Mouse (Mus musculus): Measurements from ENCODE around the gene Vps13d.

GRCm38 (mm10) chr4:145203305-145203704 is 8.5 kb upstream of the Vps13d start:
- TF ChIP-seq CTCF (IDR thresholded peaks at IDR 0.05; ENCODE audit: control insufficient read depth, insufficient read depth, insufficient replicate concordance, low read depth, low read length) (no peak), POLR2A (IDR thresholded peaks at IDR 0.05; ENCODE audit: control insufficient read depth, low read depth, low read length) (no peak)

All from testis, adult 2 months (tissue).